Mouse (Mus musculus): ENCODE data around the gene Slc25a11.

Slc25a11 gene

GRCm38 (mm10) chr11:70646691-70647650 is at the start of gene Slc25a11, which contains the start of gene Rnf167:
Slc25a11 (minus strand) TSS chr11:70647479.
Rnf167 (plus strand) TSS chr11:70647235.
- peak; percentile 95 for DNase-seq (ENCODE audit: extremely low spot score, low spot score)

- no peak for DNase-seq (ENCODE audit: extremely low spot score, low spot score)
Observed at GRCm38 (mm10) chr11:70693504-70693903, 46.2 kb upstream of the Slc25a11 start.

- DNase-seq (ENCODE audit: extremely low spot score, low spot score): no peak
Observed at GRCm38 (mm10) chr11:70689578-70689977, 42.3 kb upstream of the Slc25a11 start.

- no peak for DNase-seq (ENCODE audit: extremely low spot score, low spot score)
Observed at GRCm38 (mm10) chr11:70688372-70688771, 41.1 kb upstream of the Slc25a11 start.

- peak; percentile 88 for DNase-seq (ENCODE audit: extremely low spot score, low spot score)
Observed at GRCm38 (mm10) chr11:70687601-70688199, 40.4 kb upstream of the Slc25a11 start, which contains the start of gene Camta2. Camta2 (minus strand) TSS chr11:70688105.

- no peak for DNase-seq (ENCODE audit: extremely low spot score, low spot score)
Observed at GRCm38 (mm10) chr11:70686901-70687566, 39.8 kb upstream of the Slc25a11 start.

GRCm38 (mm10) chr11:70683640-70684039 is 36.4 kb upstream of the Slc25a11 start:
- no peak for DNase-seq (ENCODE audit: extremely low spot score, low spot score)

GRCm38 (mm10) chr11:70681897-70682581 is 34.8 kb upstream of the Slc25a11 start:
- peak; percentile 56 for DNase-seq (ENCODE audit: extremely low spot score, low spot score)

- DNase-seq (ENCODE audit: extremely low spot score, low spot score): no peak
Observed at GRCm38 (mm10) chr11:70681170-70681569, 33.9 kb upstream of the Slc25a11 start.

- no peak for DNase-seq (ENCODE audit: extremely low spot score, low spot score)
Observed at GRCm38 (mm10) chr11:70679894-70680293, 32.6 kb upstream of the Slc25a11 start.

GRCm38 (mm10) chr11:70679361-70679760 is 32.1 kb upstream of the Slc25a11 start:
- DNase-seq (ENCODE audit: extremely low spot score, low spot score): no peak

- no peak for DNase-seq (ENCODE audit: extremely low spot score, low spot score)
Observed at GRCm38 (mm10) chr11:70678576-70678975, 31.3 kb upstream of the Slc25a11 start.

GRCm38 (mm10) chr11:70678092-70678491 is 30.8 kb upstream of the Slc25a11 start:
- no peak for DNase-seq (ENCODE audit: extremely low spot score, low spot score)

GRCm38 (mm10) chr11:70674501-70674900 is 27.2 kb upstream of the Slc25a11 start:
- DNase-seq (ENCODE audit: extremely low spot score, low spot score): no peak

GRCm38 (mm10) chr11:70674014-70674413 is 26.7 kb upstream of the Slc25a11 start:
- DNase-seq (ENCODE audit: extremely low spot score, low spot score): no peak

- DNase-seq (ENCODE audit: extremely low spot score, low spot score): no peak
Observed at GRCm38 (mm10) chr11:70671333-70672047, 24.2 kb upstream of the Slc25a11 start.

GRCm38 (mm10) chr11:70670483-70670882 is 23.2 kb upstream of the Slc25a11 start:
- DNase-seq (ENCODE audit: extremely low spot score, low spot score): no peak

GRCm38 (mm10) chr11:70669582-70670345 is 22.5 kb upstream of the Slc25a11 start:
- DNase-seq (ENCODE audit: extremely low spot score, low spot score): peak; percentile 75

- DNase-seq (ENCODE audit: extremely low spot score, low spot score): peak; percentile 96
Observed at GRCm38 (mm10) chr11:70668771-70669505, 21.7 kb upstream of the Slc25a11 start, which contains the start of gene Spag7. Spag7 (minus strand) TSS chr11:70669416.
